Mouse (Mus musculus) kidney, adult 9 months (tissue): ENCODE measurements around the gene Abhd6.

ENCODE experiments used
- DNase-seq: peaks from one replicate; pipeline ENCODE4 v3.0.0; 2022

The Abhd6 gene

GRCm38 (mm10) chr14:8032087-8032944 is 29.6 kb downstream of the Abhd6 start:
- no peak for DNase-seq

- DNase-seq: no peak
Measured at GRCm38 (mm10) chr14:8034561-8034960, 31.9 kb downstream of the Abhd6 start.

- no peak for DNase-seq
Measured at GRCm38 (mm10) chr14:8035951-8036350, 33.2 kb downstream of the Abhd6 start.

- DNase-seq: peak; percentile 30
Measured at GRCm38 (mm10) chr14:8036406-8036805, 33.7 kb downstream of the Abhd6 start.

GRCm38 (mm10) chr14:8038150-8038549 is 35.4 kb downstream of the Abhd6 start:
- DNase-seq: no peak

- peak; percentile 91 for DNase-seq
Measured at GRCm38 (mm10) chr14:8038791-8039448, 36.2 kb downstream of the Abhd6 start.

- DNase-seq: no peak
Measured at GRCm38 (mm10) chr14:8040179-8040578, 37.5 kb downstream of the Abhd6 start.

- DNase-seq: no peak
Measured at GRCm38 (mm10) chr14:8040911-8041678, 38.4 kb downstream of the Abhd6 start.

- DNase-seq: no peak
Measured at GRCm38 (mm10) chr14:8042120-8042519, 39.4 kb downstream of the Abhd6 start.

GRCm38 (mm10) chr14:8042577-8042976 is 39.9 kb downstream of the Abhd6 start:
- no peak for DNase-seq

GRCm38 (mm10) chr14:8044330-8044729 is 41.6 kb downstream of the Abhd6 start:
- peak; percentile 56 for DNase-seq

GRCm38 (mm10) chr14:8044786-8045185 is 42.1 kb downstream of the Abhd6 start:
- no peak for DNase-seq

GRCm38 (mm10) chr14:8045187-8045846 is 42.6 kb downstream of the Abhd6 start:
- DNase-seq: peak; percentile 17

GRCm38 (mm10) chr14:8046839-8047238 is 44.1 kb downstream of the Abhd6 start:
- DNase-seq: no peak

- DNase-seq: no peak
Measured at GRCm38 (mm10) chr14:8049334-8049733, 46.6 kb downstream of the Abhd6 start.

- DNase-seq: no peak
Measured at GRCm38 (mm10) chr14:8051869-8052268, 49.2 kb downstream of the Abhd6 start.

GRCm38 (mm10) chr14:8052661-8053060 is 50.0 kb downstream of the Abhd6 start:
- DNase-seq: no peak

- DNase-seq: no peak
Measured at GRCm38 (mm10) chr14:8054310-8055102, 51.8 kb downstream of the Abhd6 start.

- no peak for DNase-seq
Measured at GRCm38 (mm10) chr14:8056076-8056475, 53.4 kb downstream of the Abhd6 start.

- no peak for DNase-seq
Measured at GRCm38 (mm10) chr14:8059938-8060337, 57.2 kb downstream of the Abhd6 start.

GRCm38 (mm10) chr14:8062076-8062475 is 59.4 kb downstream of the Abhd6 start:
- DNase-seq: no peak
